Mouse (Mus musculus) olfactory bulb, adult 2 months (tissue): ENCODE measurements at regions not wholly inside any gene's neighbourhood (a gene's known extent, or its start where the extent isn't known, plus 50 kb on each side); places are given as distances from the start of the nearest gene placed in this dataset.

Source experiments
- CTCF ChIP-seq: fragments of 200-500 bp; IDR thresholded peaks from 2 replicates; pipeline ENCODE4 v1.5.1; 2012; ENCODE audit warnings: low read depth, mild to moderate bottlenecking, low read length, moderate library complexity; ENCODE audit not compliant: insufficient read depth
- POLR2A ChIP-seq: fragments of 200-500 bp; IDR thresholded peaks from 2 replicates; pipeline ENCODE4 v1.6.1; 2012; ENCODE audit warnings: mild to moderate bottlenecking, low read depth, low read length, moderate library complexity; ENCODE audit not compliant: insufficient read depth

DNA sequence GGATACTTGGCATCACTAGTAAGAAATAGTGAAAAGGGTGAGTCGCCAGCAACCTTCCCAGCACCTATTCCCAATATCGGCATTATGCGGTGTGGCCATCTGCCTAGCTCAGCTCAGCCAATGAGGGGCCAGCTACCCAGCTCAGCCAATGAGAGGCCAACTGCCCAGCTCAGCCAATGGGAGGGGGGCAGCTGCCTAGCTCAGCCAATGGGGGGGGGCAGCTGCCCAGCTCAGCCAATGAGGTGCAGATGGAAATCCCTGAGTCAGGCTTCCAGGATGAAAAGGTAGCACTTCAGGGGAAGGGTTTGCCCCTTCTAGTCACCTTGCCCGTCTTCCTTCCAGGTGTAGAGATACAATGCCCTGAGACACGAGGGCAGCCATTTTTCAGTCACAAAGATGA is 144.6 kb upstream of the Ipo5 start:
- TF ChIP-seq CTCF (no peak), POLR2A (no peak)
